Mouse (Mus musculus) hindbrain, postnatal 0 days (tissue): ENCODE measurements at regions not wholly inside any gene's neighbourhood (a gene's known extent, or its start where the extent isn't known, plus 50 kb on each side); places are given as distances from the start of the nearest gene placed in this dataset.

Source experiments
- ATAC-seq: fragments of 200-750 bp; cut with Nextera tagmentation; 2 replicates; pipeline ENCODE4 v1.8.0; 2017; ENCODE audit warnings: mild to moderate bottlenecking, moderate TSS enrichment, moderate library complexity
- DNase-seq: peaks from one replicate; pipeline ENCODE4 v3.0.0-alpha.2; 2015; ENCODE audit warnings: low spot score
- H3K27ac ChIP-seq: fragments of 300-500 bp; sonication (generic); 2 replicates; pipeline ENCODE4 v1.5.1; 2014; ENCODE audit warnings: mild to moderate bottlenecking
- H3K27me3 ChIP-seq: fragments of 300-500 bp; sonication (generic); 2 replicates; pipeline ENCODE4 v1.6.1; 2014; ENCODE audit warnings: low read length, mixed read lengths; ENCODE audit not compliant: insufficient read depth
- H3K36me3 ChIP-seq: fragments of 300-500 bp; sonication (generic); 2 replicates; pipeline ENCODE4 v1.6.1; 2014; ENCODE audit warnings: low read length, mixed read lengths; ENCODE audit not compliant: insufficient read depth
- H3K4me1 ChIP-seq: fragments of 300-500 bp; sonication (generic); 2 replicates; pipeline ENCODE4 v1.6.1; 2014; ENCODE audit warnings: antibody characterized with exemption, low read length, mixed read lengths; ENCODE audit not compliant: insufficient read depth
- H3K4me2 ChIP-seq: fragments of 300-500 bp; sonication (generic); 2 replicates; pipeline ENCODE4 v1.6.1; 2014; ENCODE audit warnings: low read depth, mild to moderate bottlenecking, low read length, moderate library complexity, mixed read lengths
- H3K4me3 ChIP-seq: fragments of 300-500 bp; sonication (generic); 2 replicates; pipeline ENCODE4 v1.5.1; 2014; ENCODE audit warnings: low read length
- H3K9ac ChIP-seq: fragments of 300-500 bp; sonication (generic); replicated peaks from 2 replicates; pipeline ENCODE4 v1.6.1; 2014; ENCODE audit warnings: mild to moderate bottlenecking, low read length, moderate library complexity, mixed read lengths
- H3K9me3 ChIP-seq: fragments of 300-500 bp; sonication (generic); 2 replicates; pipeline ENCODE4 v1.6.1; 2016; ENCODE audit warnings: low read length, mixed read lengths
- CTCF ChIP-seq: IDR thresholded peaks from 2 replicates; pipeline ENCODE4 v1.5.1; 2016; ENCODE audit warnings: antibody characterized with exemption, control low read depth, low read depth
- WGBS: fragments of 180-500 bp; shearing (Covaris S2); extraction: QIAGEN DNeasy Blood & Tissue Kit; methylation state at CpG from one replicate; pipeline ENCODE4 v1.1.7; 2014; 5-methylcytosine and 5-hydroxymethylcytosine counted together

- H3K4me1 ChIP-seq: no peaks in the 10 kb centered on the region
- no peak for TF ChIP-seq CTCF
- H3K9ac ChIP-seq: no peak overlapping the region
- H3K27me3 ChIP-seq: no peaks in the 10 kb centered on the region
- no peak overlapping the region for H3K4me3 ChIP-seq
- H3K9me3 ChIP-seq: no peaks in the 10 kb centered on the region
- no peak overlapping the region for H3K27ac ChIP-seq
- 54% methylated on average over 12 of the region's 12 CpGs for WGBS
- peak; percentile 19 for DNase-seq
- no peak for ATAC-seq
- no peak overlapping the region for H3K4me2 ChIP-seq
- H3K36me3 ChIP-seq: no peaks in the 10 kb centered on the region
Measured at GRCm38 (mm10) chr4:83166867-83167814, 115.0 kb upstream of the Frem1 start.

GRCm38 (mm10) chr4:83146740-83147139 lies 94.6 kb upstream of the Frem1 start:
- no peak for TF ChIP-seq CTCF
- no peaks in the 10 kb centered on the region for H3K4me1 ChIP-seq
- no peak overlapping the region for H3K4me2 ChIP-seq
- WGBS: 96% methylated on average over 3 of the region's 3 CpGs
- H3K9me3 ChIP-seq: no peaks in the 10 kb centered on the region
- no peak for DNase-seq
- no peak overlapping the region for H3K27ac ChIP-seq
- H3K9ac ChIP-seq: no peak overlapping the region
- ATAC-seq: no peak
- no peak overlapping the region for H3K4me3 ChIP-seq
- H3K36me3 ChIP-seq: no peaks in the 10 kb centered on the region
- no peaks in the 10 kb centered on the region for H3K27me3 ChIP-seq

GRCm38 (mm10) chr4:83145738-83146217 lies 93.6 kb upstream of the Frem1 start:
- Histone ChIP-seq H3K9me3 (no peaks in the 10 kb centered on the region), H3K36me3 (no peaks in the 10 kb centered on the region), H3K4me2 (no peak overlapping the region), H3K27ac (no peak overlapping the region), H3K9ac (no peak overlapping the region), H3K4me1 (no peaks in the 10 kb centered on the region), H3K4me3 (no peak overlapping the region), H3K27me3 (no peaks in the 10 kb centered on the region)
- WGBS: 12% methylated on average over 8 of the region's 8 CpGs
- no peak for TF ChIP-seq CTCF
- DNase-seq (no peak), ATAC-seq (no peak)

GRCm38 (mm10) chr4:83144781-83145517 lies 92.8 kb upstream of the Frem1 start:
- ATAC-seq (no peak), DNase-seq (no peak)
- H3K4me1 ChIP-seq: no peaks in the 10 kb centered on the region
- no peak for TF ChIP-seq CTCF
- no peak overlapping the region for H3K4me3 ChIP-seq
- no peaks in the 10 kb centered on the region for H3K36me3 ChIP-seq
- 80% methylated on average over 11 of the region's 11 CpGs for WGBS
- H3K9me3 ChIP-seq: no peaks in the 10 kb centered on the region
- H3K4me2 ChIP-seq: no peak overlapping the region
- no peak overlapping the region for H3K27ac ChIP-seq
- no peaks in the 10 kb centered on the region for H3K27me3 ChIP-seq
- no peak overlapping the region for H3K9ac ChIP-seq

GRCm38 (mm10) chr4:83141736-83142135 lies 89.6 kb upstream of the Frem1 start:
- 71% methylated on average over 5 of the region's 5 CpGs for WGBS

GRCm38 (mm10) chr4:83122668-83123005 lies 70.5 kb upstream of the Frem1 start:
- H3K27me3 ChIP-seq: no peaks in the 10 kb centered on the region
- H3K9me3 ChIP-seq: no peaks in the 10 kb centered on the region
- 78% methylated on average over 8 of the region's 8 CpGs for WGBS
- no peaks in the 10 kb centered on the region for H3K36me3 ChIP-seq
- no peak overlapping the region for H3K27ac ChIP-seq
- TF ChIP-seq CTCF: no peak
- no peak overlapping the region for H3K4me3 ChIP-seq
- no peak overlapping the region for H3K4me2 ChIP-seq
- no peaks in the 10 kb centered on the region for H3K4me1 ChIP-seq
- DNase-seq: no peak
- H3K9ac ChIP-seq: no peak overlapping the region
- no peak for ATAC-seq

More at GRCm38 (mm10) chr4:83141736-83142135, 89.6 kb upstream of the Frem1 start:
- Histone ChIP-seq H3K4me1 (no peaks in the 10 kb centered on the region), H3K27ac (no peak overlapping the region), H3K27me3 (no peaks in the 10 kb centered on the region), H3K36me3 (no peaks in the 10 kb centered on the region), H3K9ac (no peak overlapping the region), H3K4me2 (no peak overlapping the region), H3K4me3 (no peak overlapping the region), H3K9me3 (no peaks in the 10 kb centered on the region)
- TF ChIP-seq CTCF: no peak
- ATAC-seq: no peak
- DNase-seq: no peak
